Mouse (Mus musculus) subcutaneous adipose tissue, adult 2 months (tissue): ENCODE results near the gene Mapt. TPM values are rescaled to one million over a fixed set of nuclear protein-coding genes. Genes with fewer than 3 reads are reported as not detected.

Experiments
- polyA plus RNA-seq: library from polyadenylated mRNA; depleted of rRNA; stranded (reverse); fragments of >200 nt; gene quantifications from 2 replicates; pipeline ENCODE4 v1.2.3, GENCODE M21; 2012; ENCODE audit warnings: low replicate concordance; rRNA removed

The Mapt gene
- 1.8 and 3.0 TPM in 2 replicates for polyA plus RNA-seq

GRCm38 (mm10) chr11:104231041-104231911 lies at the start of gene Mapt:
TSS of gene Mapt (plus strand) at chr11:104231390.

GRCm38 (mm10) chr11:104186135-104186836 lies 44.9 kb upstream of the Mapt start, which contains the start of gene Sppl2c:
TSS of gene Sppl2c (plus strand) at chr11:104186327.

Other genes with a start within 250 kb of the Mapt start
- not detected in 2 replicates for gene Crhr1, start 98.5 kb upstream of the Mapt start, polyA plus RNA-seq
- gene Sppl2c, start 45.1 kb upstream of the Mapt start, polyA plus RNA-seq = not detected in 2 replicates
- gene Kansl1, start 237.5 kb downstream of the Mapt start, polyA plus RNA-seq = 52.2 and 93.6 TPM in 2 replicates